24 mouse cellular contexts compared by ENCODE assay signal in genomic region chr6:30321002-30321401, GRCm38 (mm10). TPM values are rescaled to one million over a fixed set of nuclear protein-coding genes. Genes with fewer than 3 reads are reported as not detected.
A peak's percentile ranks its signal among the peaks of the same experiment; 100 is the strongest.
DNase-seq lines count a peak whose midpoint lies in the region; ATAC-seq and TF ChIP-seq lines count a peak whose summit lies in the region.
"Had no signal": no experiment of that assay in that cellular context is flagged by ENCODE, and none has a peak within 500 bp of the region (broad histone marks: within the 10 kb centered on the region; RNA-seq: fewer than 3 reads in every experiment).

No protein-coding gene starts in this region.

- H3K4me3 ChIP-seq in spleen, adult 2 months (ENCODE audit: extremely low read depth, insufficient read depth, insufficient read length) = no peak overlapping the region
- no peak overlapping the region for H3K4me3 ChIP-seq in intestine, postnatal 0 days (ENCODE audit: low read depth, low read length)
- H3K4me3 ChIP-seq in forebrain, postnatal 0 days (ENCODE audit: low read depth, low read length) = no peak overlapping the region
- H3K4me3 ChIP-seq: heart, embryonic 12.5 days; hindbrain, embryonic 12.5 days had no signal

- no peak overlapping the region for H3K4me2 ChIP-seq in intestine, postnatal 0 days (replicated peaks; ENCODE audit: low read depth)
- no peak overlapping the region for H3K4me2 ChIP-seq in forebrain, postnatal 0 days (ENCODE audit: low read depth)
- H3K4me2 ChIP-seq: heart, embryonic 12.5 days; hindbrain, embryonic 12.5 days had no signal

- H3K4me1 ChIP-seq in spleen, adult 2 months (ENCODE audit: control insufficient read depth, insufficient read depth, insufficient read length) = peaks cover 3% of the 10 kb centered on the region; the same call in 1 of the 2 replicates
- H3K4me1 ChIP-seq in intestine, postnatal 0 days (replicated peaks; ENCODE audit: control insufficient read depth, insufficient read depth, low read length) = no peaks in the 10 kb centered on the region
- H3K4me1 ChIP-seq in forebrain, postnatal 0 days (ENCODE audit: insufficient read depth) = no peaks in the 10 kb centered on the region
- H3K4me1 ChIP-seq: heart, embryonic 12.5 days; hindbrain, embryonic 12.5 days had no signal

- peak overlapping the region; percentile 6; the same call in 1 of the 2 replicates for H3K27ac ChIP-seq in spleen, adult 2 months (ENCODE audit: insufficient read depth, low read length)
- no peak overlapping the region for H3K27ac ChIP-seq in intestine, postnatal 0 days (ENCODE audit: low read depth, low read length)
- H3K27ac ChIP-seq in forebrain, postnatal 0 days (ENCODE audit: low read depth, low read length) = no peak overlapping the region
- H3K27ac ChIP-seq: hindbrain, embryonic 12.5 days; liver, embryonic 14.5 days had no signal

- no peak for TF ChIP-seq POLR2A in spleen, adult 2 months (IDR thresholded peaks at IDR 0.05; ENCODE audit: low read depth, low read length)

- peak; percentile 31 for DNase-seq in adrenal gland, adult 2 months
- no peak for DNase-seq in adrenal gland, adult 8-10 months
- DNase-seq in spleen, adult 2 months (ENCODE audit: low read depth in 1 of 2, low spot score in 2 of 2) = no peak
- no peak for DNase-seq in spleen, adult 12 weeks (ENCODE audit: low spot score)
- DNase-seq in left cerebral cortex, adult 11 months (ENCODE audit: low spot score) = no peak
- DNase-seq in adipocyte (ENCODE audit: low spot score) = no peak
- no peak for DNase-seq in forebrain, postnatal 0 days
- DNase-seq: cerebellum, adult 2 months; gastrocnemius, postnatal 25 days; heart, postnatal 14 days; kidney, adult 9 months; kidney, postnatal 4 days; layer of hippocampus, adult 9-11 months; lung, postnatal 10 days; right cerebral cortex, postnatal 25 days; thymus, postnatal 25 days had no signal

- WGBS in spleen, adult 2 months = 43% methylated on average over 4 of the region's 4 CpGs
- WGBS in intestine, postnatal 0 days = 32% methylated on average over 4 of the region's 4 CpGs
- WGBS in forebrain, postnatal 0 days = 68% methylated on average over 4 of the region's 4 CpGs

- no peaks in the 10 kb centered on the region for H3K36me3 ChIP-seq in spleen, adult 2 months (ENCODE audit: control insufficient read depth, insufficient read depth, low read length)
- no peaks in the 10 kb centered on the region for H3K36me3 ChIP-seq in intestine, postnatal 0 days (ENCODE audit: control insufficient read depth, insufficient read depth)
- no peaks in the 10 kb centered on the region for H3K36me3 ChIP-seq in forebrain, postnatal 0 days (ENCODE audit: insufficient read depth)
- H3K36me3 ChIP-seq: heart, embryonic 12.5 days; hindbrain, embryonic 12.5 days had no signal

- ATAC-seq in intestine, postnatal 0 days = 0 out of 2 replicates have a peak, but pooled peaks have one; percentile 19
- ATAC-seq in forebrain, postnatal 0 days = no peak
- ATAC-seq: activated CD4-positive, CD25-positive, alpha-beta regulatory T cell, adult 4 months; forebrain, embryonic 14.5 days; midbrain, embryonic 16.5 days had no signal

- no peak overlapping the region for H3K9ac ChIP-seq in intestine, postnatal 0 days (ENCODE audit: low read depth, low read length)
- H3K9ac ChIP-seq in forebrain, postnatal 0 days = no peak overlapping the region
- H3K9ac ChIP-seq: heart, embryonic 12.5 days; hindbrain, embryonic 12.5 days; liver, embryonic 14.5 days had no signal

- H3K27me3 ChIP-seq in spleen, adult 2 months (ENCODE audit: control insufficient read depth, insufficient read depth, low read length) = no peaks in the 10 kb centered on the region
- H3K27me3 ChIP-seq in intestine, postnatal 0 days (replicated peaks; ENCODE audit: control insufficient read depth, insufficient read depth, low read length) = no peaks in the 10 kb centered on the region
- no peaks in the 10 kb centered on the region for H3K27me3 ChIP-seq in forebrain, postnatal 0 days (ENCODE audit: insufficient read depth, low read length)
- H3K27me3 ChIP-seq: CH12.LX; heart, embryonic 12.5 days; hindbrain, embryonic 12.5 days had no signal

- H3K9me3 ChIP-seq in intestine, postnatal 0 days (ENCODE audit: control insufficient read depth) = no peaks in the 10 kb centered on the region
- no peaks in the 10 kb centered on the region for H3K9me3 ChIP-seq in forebrain, postnatal 0 days (ENCODE audit: low read length)
- H3K9me3 ChIP-seq: heart, embryonic 12.5 days; hindbrain, embryonic 12.5 days had no signal

- no peak for TF ChIP-seq CTCF in spleen, adult 2 months (IDR thresholded peaks at IDR 0.05; ENCODE audit: extremely low read depth, insufficient read depth, insufficient read length, insufficient replicate concordance)
- no peak for TF ChIP-seq CTCF in intestine, postnatal 0 days (IDR thresholded peaks at IDR 0.05; ENCODE audit: low read depth)
- no peak for TF ChIP-seq CTCF in forebrain, postnatal 0 days (IDR thresholded peaks at IDR 0.05; ENCODE audit: low read depth)

RNA-seq across cellular contexts. Expression of gene Ube2h, which starts 16.7 kb away (rescaled TPM):
- 100 to 1,000 TPM in 1 of 2 experiments, 10 to 100 TPM in 1; 94.9 to 150 TPM for total RNA-seq in adrenal gland, adult 2 months (2021)
- polyA plus RNA-seq in adrenal gland, adult 2 months (2012; rRNA removed) = 129 and 162 TPM in 2 replicates
- 100 to 1,000 TPM in 3 of 4 experiments, 10 to 100 TPM in 1; 97.5 to 131 (median 112) TPM for total RNA-seq in adrenal gland, adult 8-10 months (2022)
- polyA plus RNA-seq in spleen, adult 2 months (2012; rRNA removed) = 69.7 and 101 TPM in 2 replicates
- polyA plus RNA-seq in intestine, postnatal 0 days (2015; fragmentation: Nextera tagmentation; extraction: Ambion mirVana) = 18.6 and 21.1 TPM in 2 replicates
- total RNA-seq in forebrain, postnatal 0 days (2014; rRNA removed) = 33.3 and 42.7 TPM in 2 replicates
- 31.3 and 37.7 TPM in 2 replicates for polyA plus RNA-seq in forebrain, postnatal 0 days (2015; fragmentation: Nextera tagmentation; extraction: Ambion mirVana)
